ENCODE assay signal across 19 mouse cellular contexts in genomic region chr12:95119223-95119952, GRCm38 (mm10).
"Had no signal": no experiment of that assay in that cellular context is flagged by ENCODE, and none has a peak within 500 bp of the region (broad histone marks: within the 10 kb centered on the region; RNA-seq: fewer than 3 reads in every experiment).

No protein-coding gene starts in this region.

- H3K4me3 ChIP-seq: layer of hippocampus, adult 2 months; limb, embryonic 10.5 days; limb, embryonic 13.5 days; liver, embryonic 12.5 days; liver, embryonic 15.5 days; lung, embryonic 15.5 days; megakaryocyte, embryonic 14.5 days; midbrain, embryonic 13.5 days had no signal

- H3K27ac ChIP-seq: kidney, postnatal 0 days; layer of hippocampus, adult 2 months; limb, embryonic 10.5 days; limb, embryonic 13.5 days; liver, embryonic 12.5 days; liver, embryonic 15.5 days; lung, embryonic 15.5 days; midbrain, embryonic 13.5 days; stomach, postnatal 0 days had no signal

- H3K36me3 ChIP-seq: limb, embryonic 10.5 days; limb, embryonic 13.5 days; liver, embryonic 12.5 days; liver, embryonic 15.5 days; lung, embryonic 15.5 days; midbrain, embryonic 13.5 days had no signal

- H3K9me3 ChIP-seq: limb, embryonic 10.5 days; limb, embryonic 13.5 days; liver, embryonic 12.5 days; liver, embryonic 15.5 days; lung, embryonic 15.5 days; megakaryocyte, embryonic 14.5 days; midbrain, embryonic 13.5 days had no signal

- ATAC-seq: liver, embryonic 12.5 days; midbrain, embryonic 13.5 days; midbrain, embryonic 16.5 days had no signal

- H3K4me2 ChIP-seq: limb, embryonic 13.5 days; liver, embryonic 12.5 days; liver, embryonic 15.5 days; lung, embryonic 15.5 days; midbrain, embryonic 13.5 days had no signal

- H3K9ac ChIP-seq: limb, embryonic 13.5 days; liver, embryonic 12.5 days; liver, embryonic 15.5 days; lung, embryonic 15.5 days; midbrain, embryonic 13.5 days had no signal

- H3K27me3 ChIP-seq: limb, embryonic 13.5 days; liver, embryonic 12.5 days; liver, embryonic 15.5 days; lung, embryonic 15.5 days; megakaryocyte, embryonic 14.5 days; midbrain, embryonic 13.5 days had no signal

- DNase-seq: kidney, adult 2 months; kidney, postnatal 25 days; layer of hippocampus, adult 9-11 months; liver; lung, adult 18-20 months; lung, postnatal 10 days; lung, postnatal 36 days; thymus, postnatal 25 days had no signal

- H3K4me1 ChIP-seq: limb, embryonic 10.5 days; limb, embryonic 13.5 days; liver, embryonic 12.5 days; liver, embryonic 15.5 days; lung, embryonic 15.5 days; megakaryocyte, embryonic 14.5 days; midbrain, embryonic 13.5 days had no signal
